Mouse (Mus musculus): Measurements from ENCODE around the gene Tcf15.

DNA sequence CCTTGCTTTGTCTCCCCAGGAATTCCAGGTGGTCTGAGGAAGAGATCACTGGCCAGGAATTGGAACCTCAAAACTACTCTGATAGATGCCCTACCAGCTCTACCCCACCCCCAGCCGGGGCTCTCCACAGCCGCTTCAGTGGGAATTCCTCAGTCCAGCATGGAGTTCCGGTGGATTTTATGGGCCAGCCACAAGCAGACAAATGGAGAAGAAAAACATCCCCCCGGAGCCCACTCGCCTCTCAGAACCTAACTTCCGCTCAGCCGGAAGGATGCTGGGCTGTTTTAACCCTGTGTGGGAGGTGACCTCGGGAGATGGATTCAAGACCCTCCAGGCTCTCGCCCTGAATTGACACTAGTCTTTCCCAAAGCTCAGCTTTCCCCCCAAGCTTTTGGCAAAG lies 11.3 kb upstream of the Tcf15 start:
- TF ChIP-seq CTCF (conservative IDR thresholded peaks at IDR 0.05; ENCODE audit: insufficient read depth, insufficient read length, low read depth, low read length): no peak
- no peak for TF ChIP-seq POLR2A (IDR thresholded peaks at IDR 0.05; ENCODE audit: low read depth, low read length)
